Mouse (Mus musculus) limb, embryonic 15.5 days (tissue): ENCODE data around the gene Utrn. TPM values are rescaled to one million over a fixed set of nuclear protein-coding genes. Genes with fewer than 3 reads are reported as not detected.

Experiments
- ATAC-seq: fragments of 200-750 bp; cut with Nextera tagmentation; 2 replicates; pipeline ENCODE4 v1.8.0; 2017; ENCODE audit warnings: low read depth, moderate TSS enrichment; ENCODE audit not compliant: insufficient number of reproducible peaks, low FRiP score, low TSS enrichment
- H3K27ac ChIP-seq: fragments of 300-500 bp; sonication (generic); 2 replicates; pipeline ENCODE4 v1.5.1; 2015; ENCODE audit warnings: moderate library complexity, mild to moderate bottlenecking, inconsistent platforms
- H3K27me3 ChIP-seq: fragments of 300-500 bp; sonication (generic); 2 replicates; pipeline ENCODE4 v1.6.1; 2015; ENCODE audit warnings: inconsistent platforms
- H3K36me3 ChIP-seq: fragments of 300-500 bp; sonication (generic); 2 replicates; pipeline ENCODE4 v1.6.1; 2015; ENCODE audit warnings: inconsistent platforms
- H3K4me1 ChIP-seq: fragments of 300-500 bp; sonication (generic); 2 replicates; pipeline ENCODE4 v1.6.1; 2015; ENCODE audit warnings: inconsistent platforms
- H3K4me2 ChIP-seq: fragments of 300-500 bp; sonication (generic); 2 replicates; pipeline ENCODE4 v1.6.1; 2015; ENCODE audit warnings: mild to moderate bottlenecking, inconsistent platforms
- H3K4me3 ChIP-seq: fragments of 300-500 bp; sonication (generic); 2 replicates; pipeline ENCODE4 v1.5.1; 2015; ENCODE audit warnings: mild to moderate bottlenecking, inconsistent platforms
- H3K9ac ChIP-seq: fragments of 300-500 bp; sonication (generic); 2 replicates; pipeline ENCODE4 v1.6.1; 2015; ENCODE audit warnings: inconsistent platforms
- H3K9me3 ChIP-seq: fragments of 300-500 bp; sonication (generic); 2 replicates; pipeline ENCODE4 v1.6.1; 2016; ENCODE audit warnings: inconsistent platforms
- WGBS: fragments of 180-500 bp; shearing (Covaris S2); methylation state at CpG from one replicate; pipeline ENCODE4 v1.1.7; 2015; 5-methylcytosine and 5-hydroxymethylcytosine counted together
- polyA plus RNA-seq: library from polyadenylated mRNA; unstranded; fragments of >200 nt; fragmentation: Nextera tagmentation; extraction: Ambion mirVana; gene quantifications from 2 replicates; pipeline ENCODE4 v1.2.1, GENCODE M21; 2015

Gene Utrn
- polyA plus RNA-seq, 1 experiment from 2014 or later: 99.6 TPM

DNA sequence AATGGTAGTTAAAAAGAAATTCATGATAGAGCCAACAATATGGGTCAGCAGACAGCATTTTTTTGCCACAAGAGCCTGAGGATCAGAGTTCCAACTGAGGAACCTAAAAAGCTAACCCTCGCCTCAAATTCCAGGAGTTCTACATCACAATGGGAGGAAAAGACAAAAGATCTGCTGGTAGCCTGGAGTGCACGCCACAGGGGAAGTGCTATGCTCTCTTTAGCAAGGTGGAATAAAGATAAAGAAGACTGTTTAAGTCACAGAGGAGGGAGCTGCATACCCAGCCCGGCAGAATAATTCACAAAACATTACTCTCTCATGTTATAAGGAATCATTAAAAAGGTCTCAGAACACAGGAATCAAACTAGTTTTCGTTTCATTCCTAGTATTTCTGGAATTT is 296.4 kb downstream of the Utrn start:
- 49% methylated on average over 4 of the region's 4 CpGs for whole genome bisulfite sequencing
- no peak overlapping the region for H3K27ac ChIP-seq
- H3K4me1 ChIP-seq: peaks cover 7% of the 10 kb centered on the region; the same call in 1 of the 2 replicates
- H3K4me3 ChIP-seq: no peak overlapping the region
- H3K4me2 ChIP-seq: no peak overlapping the region
- H3K27me3 ChIP-seq: no peaks in the 10 kb centered on the region
- no peaks in the 10 kb centered on the region for H3K36me3 ChIP-seq
- no peak overlapping the region for H3K9ac ChIP-seq
- no peaks in the 10 kb centered on the region for H3K9me3 ChIP-seq
- ATAC-seq: no peak

GRCm38 (mm10) chr10:12564425-12564824 is 304.7 kb downstream of the Utrn start:
- Histone ChIP-seq H3K9me3 (no peaks in the 10 kb centered on the region), H3K27me3 (no peaks in the 10 kb centered on the region)

DNA sequence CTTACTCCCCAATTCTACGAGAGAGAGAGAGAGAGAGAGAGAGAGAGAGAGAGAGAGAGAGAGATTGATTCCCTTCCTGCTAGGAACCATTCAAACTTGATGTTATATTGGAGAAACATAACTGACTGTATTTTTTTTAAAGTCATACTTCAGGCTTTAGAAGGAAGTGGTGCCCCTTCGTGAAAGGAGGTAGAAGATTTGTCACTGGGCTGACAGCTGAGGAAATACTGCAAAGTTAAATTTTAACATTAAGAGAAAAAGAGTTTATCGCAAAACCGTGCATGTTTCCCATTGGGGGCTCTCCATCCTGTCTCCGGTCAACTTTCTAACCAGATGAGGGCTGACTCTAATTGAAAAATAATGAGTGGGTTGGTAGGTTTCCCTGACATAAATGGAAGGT is 310.4 kb downstream of the Utrn start:
- Histone ChIP-seq H3K4me2 (no peak overlapping the region), H3K27ac (no peak overlapping the region), H3K9me3 (no peaks in the 10 kb centered on the region), H3K27me3 (no peaks in the 10 kb centered on the region), H3K4me1 (no peaks in the 10 kb centered on the region), H3K36me3 (no peaks in the 10 kb centered on the region), H3K4me3 (no peak overlapping the region), H3K9ac (no peak overlapping the region)
- WGBS: 60% methylated on average over 5 of the region's 5 CpGs
- ATAC-seq: no peak

More at GRCm38 (mm10) chr10:12564425-12564824, 304.7 kb downstream of the Utrn start:
- Histone ChIP-seq H3K4me2 (no peak overlapping the region), H3K4me1 (no peaks in the 10 kb centered on the region), H3K9ac (no peak overlapping the region), H3K27ac (no peak overlapping the region), H3K36me3 (no peaks in the 10 kb centered on the region), H3K4me3 (no peak overlapping the region)
- 72% methylated on average over 4 of the region's 4 CpGs for WGBS
- ATAC-seq: no peak

- Histone ChIP-seq H3K9me3 (no peaks in the 10 kb centered on the region), H3K27ac (no peak overlapping the region), H3K4me2 (no peak overlapping the region), H3K4me1 (peaks cover 25% of the 10 kb centered on the region), H3K9ac (no peak overlapping the region), H3K36me3 (no peaks in the 10 kb centered on the region), H3K27me3 (no peaks in the 10 kb centered on the region), H3K4me3 (no peak overlapping the region)
- WGBS: 67% methylated on average over 2 of the region's 2 CpGs
- no peak for ATAC-seq
Measured at GRCm38 (mm10) chr10:12554090-12554718, 315.0 kb downstream of the Utrn start.

DNA sequence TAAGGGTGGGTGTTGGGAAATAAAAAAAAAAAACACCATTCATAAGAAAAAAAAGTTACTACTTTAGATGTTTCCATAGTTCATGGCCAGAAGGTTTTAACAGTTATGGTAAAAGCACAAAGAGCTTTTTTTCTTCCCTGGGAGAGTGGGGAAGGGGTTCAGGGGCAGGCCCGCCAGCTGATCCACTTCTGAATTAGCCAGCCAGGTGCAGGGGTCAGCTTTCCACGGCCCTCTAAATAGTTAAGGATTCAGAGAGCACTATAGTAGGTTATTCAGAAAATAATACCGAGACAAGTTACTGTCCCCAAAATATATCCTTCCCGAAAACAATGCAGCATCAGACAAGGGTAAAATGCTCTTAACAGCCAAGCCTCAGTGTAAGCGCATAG is 316.3 kb downstream of the Utrn start:
- Histone ChIP-seq H3K27me3 (no peaks in the 10 kb centered on the region), H3K9me3 (no peaks in the 10 kb centered on the region), H3K27ac (no peak overlapping the region), H3K36me3 (no peaks in the 10 kb centered on the region), H3K4me1 (peaks cover 37% of the 10 kb centered on the region), H3K4me3 (no peak overlapping the region), H3K9ac (no peak overlapping the region), H3K4me2 (no peak overlapping the region)
- WGBS: 38% methylated on average over 5 of the region's 5 CpGs
- ATAC-seq: no peak

GRCm38 (mm10) chr10:12552196-12552889 is 316.8 kb downstream of the Utrn start:
- H3K9ac ChIP-seq: no peak overlapping the region
- 28% methylated on average over 11 of the region's 11 CpGs for WGBS
- no peak overlapping the region for H3K4me2 ChIP-seq
- H3K4me1 ChIP-seq: peaks cover 38% of the 10 kb centered on the region
- no peak overlapping the region for H3K4me3 ChIP-seq
- no peak overlapping the region for H3K27ac ChIP-seq
- H3K27me3 ChIP-seq: no peaks in the 10 kb centered on the region
- no peak for ATAC-seq
- no peaks in the 10 kb centered on the region for H3K36me3 ChIP-seq
- no peaks in the 10 kb centered on the region for H3K9me3 ChIP-seq

DNA sequence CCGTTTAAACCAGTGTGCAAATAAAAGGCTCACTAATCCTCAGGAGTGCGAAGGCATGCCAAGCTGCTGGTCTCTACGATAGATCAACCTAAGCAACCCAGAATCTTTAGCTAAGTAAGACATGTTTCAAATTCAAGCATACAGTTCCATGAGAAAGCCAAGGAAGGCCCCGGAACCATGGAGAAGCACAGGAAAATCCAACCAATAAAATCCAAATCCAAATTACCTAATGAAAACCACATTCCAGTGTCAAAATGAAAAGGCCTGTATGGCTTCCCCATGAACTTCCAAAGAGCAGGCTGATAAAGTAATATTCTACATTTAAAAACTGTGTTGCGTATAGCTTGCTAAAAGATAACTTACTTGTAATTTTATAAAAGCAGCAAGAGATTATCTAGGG is 317.4 kb downstream of the Utrn start:
- Histone ChIP-seq H3K4me3 (no peak overlapping the region), H3K27ac (no peak overlapping the region)

GRCm38 (mm10) chr10:12549945-12550540 is 319.1 kb downstream of the Utrn start:
- ATAC-seq: no peak
- H3K4me1 ChIP-seq: peaks cover 49% of the 10 kb centered on the region
- H3K36me3 ChIP-seq: no peaks in the 10 kb centered on the region
- H3K4me2 ChIP-seq: no peak overlapping the region
- no peak overlapping the region for H3K4me3 ChIP-seq
- peak overlapping the region; percentile 13 for H3K27ac ChIP-seq
- H3K27me3 ChIP-seq: no peaks in the 10 kb centered on the region
- WGBS: 33% methylated on average over 1 of the region's 1 CpGs
- H3K9me3 ChIP-seq: no peaks in the 10 kb centered on the region
- H3K9ac ChIP-seq: no peak overlapping the region

More for the DNA sequence above, 317.4 kb downstream of the Utrn start:
- no peak for ATAC-seq
- H3K9me3 ChIP-seq: no peaks in the 10 kb centered on the region
- no peak overlapping the region for H3K9ac ChIP-seq
- no peaks in the 10 kb centered on the region for H3K27me3 ChIP-seq
- H3K4me2 ChIP-seq: no peak overlapping the region
- WGBS: 37% methylated on average over 5 of the region's 5 CpGs
- H3K36me3 ChIP-seq: no peaks in the 10 kb centered on the region
- peaks cover 43% of the 10 kb centered on the region for H3K4me1 ChIP-seq

DNA sequence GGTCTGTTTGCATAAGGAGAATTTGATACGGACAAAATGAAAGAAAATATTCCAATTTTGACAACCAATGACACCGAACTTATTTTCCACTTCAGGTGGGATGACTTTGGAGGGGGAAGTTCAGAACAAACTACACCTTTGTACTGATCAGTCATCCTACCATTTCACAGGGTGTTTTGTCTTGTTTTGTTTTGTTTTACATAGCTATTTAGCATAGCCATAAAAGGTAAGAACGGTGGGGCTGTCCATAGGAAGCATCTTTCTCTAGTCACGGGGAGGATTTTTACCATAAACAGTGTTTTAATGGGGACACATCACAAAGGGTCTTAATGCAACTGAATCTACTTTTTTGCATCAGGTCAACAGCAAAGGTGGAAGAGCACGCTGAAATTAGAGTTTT is 319.9 kb downstream of the Utrn start:
- peaks cover 49% of the 10 kb centered on the region for H3K4me1 ChIP-seq
- H3K36me3 ChIP-seq: no peaks in the 10 kb centered on the region
- no peak overlapping the region for H3K4me3 ChIP-seq
- WGBS: 23% methylated on average over 5 of the region's 5 CpGs
- H3K27ac ChIP-seq: no peak overlapping the region
- H3K27me3 ChIP-seq: no peaks in the 10 kb centered on the region
- H3K9me3 ChIP-seq: no peaks in the 10 kb centered on the region
- no peak overlapping the region for H3K9ac ChIP-seq
- no peak for ATAC-seq
- H3K4me2 ChIP-seq: peak overlapping the region; percentile 60; the same call in 1 of the 2 replicates

DNA sequence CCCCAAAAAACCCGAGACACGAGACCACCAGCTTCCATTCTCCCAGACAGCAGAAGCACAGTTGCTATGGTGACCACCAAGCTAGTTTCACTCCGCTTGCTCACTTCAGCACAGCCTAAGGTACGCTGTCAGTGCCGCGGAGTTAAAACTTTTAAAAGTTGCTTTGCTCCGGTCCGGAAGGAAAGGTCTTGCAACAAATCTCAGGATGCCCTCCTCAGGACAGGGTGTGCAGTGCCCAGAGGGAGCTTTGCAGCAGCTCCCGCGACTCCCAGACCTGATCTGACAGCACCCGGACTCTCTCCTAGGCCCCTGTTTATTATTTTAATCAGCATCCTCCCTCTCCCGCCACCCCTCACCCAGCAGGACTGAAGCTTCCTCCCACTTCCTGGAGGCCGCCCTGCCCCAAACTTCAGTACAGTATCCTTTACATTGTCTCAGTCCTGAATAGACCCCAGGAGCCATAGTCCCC is 320.5 kb downstream of the Utrn start:
- WGBS: 2% methylated on average over 13 of the region's 13 CpGs
- peaks cover 49% of the 10 kb centered on the region for H3K4me1 ChIP-seq

DNA sequence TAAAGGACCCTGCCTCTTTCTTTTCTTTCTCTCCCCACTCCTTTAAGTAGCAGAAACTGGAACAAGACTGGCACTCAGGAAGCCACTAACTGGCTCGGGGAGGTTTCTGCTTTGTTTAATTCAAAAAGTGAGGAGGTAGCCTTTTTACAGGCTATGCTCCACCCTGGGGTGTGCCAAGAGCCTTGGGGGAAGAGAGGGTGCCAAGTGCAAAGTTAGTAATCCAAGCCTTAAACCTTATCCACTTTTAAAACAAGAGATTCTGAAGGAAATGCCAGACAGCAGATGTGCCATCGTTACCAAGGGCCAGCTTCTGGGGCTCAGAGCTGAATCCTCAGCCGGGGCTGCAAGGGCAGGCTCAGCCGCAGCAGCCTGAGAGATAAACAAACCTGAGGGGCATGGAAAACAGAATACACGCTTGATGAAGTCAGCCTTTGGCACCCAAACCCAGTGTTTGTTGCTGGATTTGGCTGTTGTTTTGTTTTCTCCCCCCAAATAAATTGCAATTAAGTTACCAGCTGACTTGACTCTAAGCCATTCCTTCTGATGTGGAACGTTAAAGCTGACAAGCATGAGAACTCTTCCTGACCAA is 322.0 kb downstream of the Utrn start:
- H3K9me3 ChIP-seq: no peaks in the 10 kb centered on the region
- peak overlapping the region; percentile 29 for H3K4me3 ChIP-seq
- no peaks in the 10 kb centered on the region for H3K27me3 ChIP-seq
- H3K27ac ChIP-seq: peak overlapping the region; percentile 65
- 29% methylated on average over 6 of the region's 6 CpGs for WGBS
- peaks cover 40% of the 10 kb centered on the region for H3K4me1 ChIP-seq
- peak overlapping the region; percentile 37 for H3K4me2 ChIP-seq
- no peak overlapping the region for H3K9ac ChIP-seq
- ATAC-seq: no peak
- no peaks in the 10 kb centered on the region for H3K36me3 ChIP-seq

More for the DNA sequence above, 320.5 kb downstream of the Utrn start:
- Histone ChIP-seq H3K9me3 (no peaks in the 10 kb centered on the region), H3K4me2 (peak overlapping the region; percentile 60), H3K4me3 (peak overlapping the region; percentile 37), H3K27ac (peak overlapping the region; percentile 83), H3K27me3 (no peaks in the 10 kb centered on the region), H3K9ac (no peak overlapping the region), H3K36me3 (no peaks in the 10 kb centered on the region)
- ATAC-seq: peak; percentile 60; the same call in 1 of the 2 replicates

DNA sequence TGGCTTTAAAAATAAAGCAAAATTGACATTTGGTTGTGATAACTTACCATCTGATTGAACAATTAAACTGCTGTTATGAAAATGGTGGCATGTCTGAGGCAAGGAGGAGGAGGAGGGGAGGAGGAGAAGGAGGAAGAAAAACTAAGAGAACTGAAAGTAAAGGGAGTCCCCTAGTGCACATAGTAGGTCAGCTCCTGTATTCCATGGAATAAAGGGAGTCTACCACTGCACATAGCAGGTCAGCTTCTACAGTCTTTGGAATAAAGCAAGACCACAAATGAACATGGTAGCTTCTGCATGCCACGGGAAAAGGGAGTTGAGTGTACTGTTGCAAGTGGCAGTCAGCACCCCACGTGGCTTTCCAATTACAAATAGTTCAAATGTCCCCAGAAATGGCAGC is 323.7 kb downstream of the Utrn start:
- 46% methylated on average over 2 of the region's 2 CpGs for WGBS
- Histone ChIP-seq H3K4me1 (peaks cover 32% of the 10 kb centered on the region), H3K27me3 (no peaks in the 10 kb centered on the region), H3K27ac (peak overlapping the region; percentile 38; the same call in 1 of the 2 replicates), H3K36me3 (no peaks in the 10 kb centered on the region), H3K9me3 (no peaks in the 10 kb centered on the region), H3K9ac (no peak overlapping the region), H3K4me2 (no peak overlapping the region), H3K4me3 (no peak overlapping the region)
- ATAC-seq: 0 out of 2 replicates have a peak, but pooled peaks have one; percentile 46
